Mouse (Mus musculus) small intestine, adult 2 months (tissue): ENCODE results near the gene Gm10160. TPM values are rescaled to one million over a fixed set of nuclear protein-coding genes. Genes with fewer than 3 reads are reported as not detected.
A peak's percentile ranks its signal among the peaks of the same experiment; 100 is the strongest.
"Not testable (repeated sequence)": the region's sequence is repeated elsewhere in the genome, so short reads cannot be mapped to it uniquely, and the experiment has no call there.

Source experiments
- H3K27ac ChIP-seq: fragments of 200-500 bp; 2 replicates; pipeline ENCODE4 v1.5.1; 2012; ENCODE audit warnings: low read depth, low read length, control low read depth, inconsistent platforms; ENCODE audit not compliant: insufficient read depth
- H3K27me3 ChIP-seq: fragments of 200-500 bp; 2 replicates; pipeline ENCODE4 v1.6.1; 2012; ENCODE audit warnings: mild to moderate bottlenecking, moderate library complexity, low read length, inconsistent platforms; ENCODE audit not compliant: control insufficient read depth, insufficient read depth
- H3K36me3 ChIP-seq: fragments of 200-500 bp; 2 replicates; pipeline ENCODE4 v1.6.1; 2012; ENCODE audit warnings: mild to moderate bottlenecking, low read length, control low read depth, inconsistent platforms; ENCODE audit not compliant: control insufficient read depth, insufficient read depth
- H3K4me1 ChIP-seq: fragments of 200-500 bp; 2 replicates; pipeline ENCODE4 v1.6.1; 2012; ENCODE audit warnings: low read length, inconsistent platforms, mixed read lengths; ENCODE audit not compliant: control insufficient read depth, insufficient read depth, insufficient read length
- H3K4me3 ChIP-seq: fragments of 200-500 bp; 2 replicates; pipeline ENCODE4 v1.5.1; 2012; ENCODE audit warnings: low read depth, mild to moderate bottlenecking, control low read depth, inconsistent platforms, low read length, moderate library complexity
- CTCF ChIP-seq: fragments of 200-500 bp; IDR thresholded peaks from 2 replicates; pipeline ENCODE4 v1.5.1; 2012; ENCODE audit warnings: low read depth, mild to moderate bottlenecking, control low read depth, inconsistent platforms, low read length, moderate library complexity, mixed read lengths; ENCODE audit not compliant: insufficient replicate concordance, insufficient read length; ENCODE audit errors: extremely low read depth
- POLR2A ChIP-seq: fragments of 200-500 bp; IDR thresholded peaks from 2 replicates; pipeline ENCODE4 v1.6.1; 2012; ENCODE audit warnings: low read depth, mild to moderate bottlenecking, control low read depth, inconsistent platforms, low read length, moderate library complexity
- WGBS: fragments of 180-500 bp; shearing (Covaris S2); methylation state at CpG from one replicate; pipeline ENCODE4 v1.1.7; 2018; 5-methylcytosine and 5-hydroxymethylcytosine counted together
- polyA plus RNA-seq: library from polyadenylated mRNA; depleted of rRNA; stranded (reverse); fragments of >200 nt; gene quantifications from 2 replicates; pipeline ENCODE4 v1.2.3, GENCODE M21; 2012

The Gm10160 gene
- polyA plus RNA-seq, 1 experiment: not detected

DNA sequence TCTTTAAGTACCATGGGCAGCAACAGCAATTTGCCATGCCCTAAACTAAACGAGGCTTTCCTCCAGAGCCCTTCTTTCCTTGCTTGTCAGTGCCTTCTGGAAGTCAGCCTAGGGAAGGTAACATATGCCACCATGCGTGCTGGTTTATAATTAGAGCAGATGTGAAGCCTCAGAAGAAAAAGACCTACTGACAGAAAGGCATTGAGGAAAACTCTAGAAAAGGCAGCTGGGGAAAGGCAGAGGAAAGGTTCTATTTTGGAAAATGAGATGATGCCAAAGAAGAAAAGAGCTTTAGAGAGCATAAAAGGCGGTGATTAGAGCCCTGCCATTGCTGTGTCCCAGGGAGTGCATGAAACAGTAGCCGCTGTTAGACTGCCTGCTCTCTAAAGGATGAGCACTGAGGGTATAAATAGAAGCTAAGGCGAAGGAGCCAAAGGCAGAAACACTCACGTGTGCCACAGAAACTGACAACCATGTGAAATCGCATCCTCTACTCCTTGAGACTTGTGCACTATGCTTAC is 14.9 kb downstream of the Gm10160 start:
- no peak for TF ChIP-seq POLR2A
- H3K4me1 ChIP-seq: no peaks in the 10 kb centered on the region
- H3K27ac ChIP-seq: no peak overlapping the region
- H3K36me3 ChIP-seq: no peaks in the 10 kb centered on the region
- H3K27me3 ChIP-seq: no peaks in the 10 kb centered on the region
- 72% methylated on average over 7 of the region's 7 CpGs for WGBS
- H3K4me3 ChIP-seq: no peak overlapping the region

GRCm38 (mm10) chr7:81839746-81840145 is 15.8 kb downstream of the Gm10160 start:
- Histone ChIP-seq H3K27ac (no peak overlapping the region), H3K4me3 (no peak overlapping the region), H3K27me3 (no peaks in the 10 kb centered on the region), H3K36me3 (no peaks in the 10 kb centered on the region), H3K4me1 (no peaks in the 10 kb centered on the region)
- 66% methylated on average over 6 of the region's 6 CpGs for WGBS
- TF ChIP-seq POLR2A (no peak), CTCF (no peak)

GRCm38 (mm10) chr7:81837771-81838170 is 17.8 kb downstream of the Gm10160 start:
- H3K4me3 ChIP-seq, H3K27me3 ChIP-seq, H3K36me3 ChIP-seq, H3K4me1 ChIP-seq, H3K27ac ChIP-seq: not testable (repeated sequence)
- WGBS: 87% methylated on average over 5 of the region's 5 CpGs

DNA sequence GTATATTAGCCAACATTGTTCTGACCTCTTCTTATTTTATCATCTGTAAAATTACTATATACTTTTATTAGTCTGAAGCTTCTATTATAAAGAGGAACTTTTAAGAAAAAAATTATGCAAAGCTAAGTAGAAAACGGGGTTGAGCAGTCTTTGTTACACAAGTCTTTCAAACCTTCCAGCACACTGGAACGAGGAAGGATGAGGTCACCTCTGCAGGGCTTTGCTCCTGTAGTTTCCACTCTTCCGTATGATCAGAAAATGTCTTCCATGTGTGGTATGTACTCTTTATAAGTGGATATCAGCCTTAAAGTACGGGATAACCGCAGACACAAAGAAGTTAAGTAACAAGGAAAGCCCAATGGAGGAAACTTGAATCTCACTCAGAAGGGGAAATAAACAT is 20.2 kb downstream of the Gm10160 start:
- 88% methylated on average over 5 of the region's 5 CpGs for WGBS
- no peak overlapping the region for H3K4me3 ChIP-seq

DNA sequence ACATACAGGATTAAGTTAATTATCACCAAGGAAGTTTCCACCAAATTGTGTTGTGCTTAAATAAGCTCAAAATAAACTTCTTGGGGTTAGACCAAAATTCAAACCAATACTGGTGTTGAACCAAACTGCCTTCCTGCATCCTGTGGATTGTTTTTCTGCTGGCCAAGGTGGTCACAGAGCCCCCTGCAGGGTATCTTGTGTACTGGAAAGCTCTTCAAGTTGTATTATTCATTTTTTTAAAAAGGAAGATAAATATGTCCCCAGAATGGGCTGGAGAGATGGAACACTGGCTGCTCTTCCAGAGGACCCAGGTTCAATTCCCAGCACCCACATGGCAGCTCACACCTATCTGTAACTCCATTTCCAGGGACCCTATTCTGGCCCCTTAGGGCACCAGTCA is 20.7 kb downstream of the Gm10160 start:
- no peak for TF ChIP-seq CTCF
- TF ChIP-seq POLR2A: no peak
- Histone ChIP-seq H3K27me3 (no peaks in the 10 kb centered on the region), H3K36me3 (no peaks in the 10 kb centered on the region), H3K4me1 (peaks cover 3% of the 10 kb centered on the region; the same call in 1 of the 2 replicates), H3K4me3 (no peak overlapping the region), H3K27ac (no peak overlapping the region)

More for the DNA sequence above, 20.2 kb downstream of the Gm10160 start:
- H3K4me1 ChIP-seq: no peaks in the 10 kb centered on the region
- no peak for TF ChIP-seq POLR2A
- TF ChIP-seq CTCF: no peak
- H3K36me3 ChIP-seq: no peaks in the 10 kb centered on the region
- no peak overlapping the region for H3K27ac ChIP-seq
- H3K27me3 ChIP-seq: no peaks in the 10 kb centered on the region

- H3K4me3 ChIP-seq: peak within 1 kb of the TSS; percentile 80
- H3K36me3 ChIP-seq: no peaks in the 10 kb centered on the region
- H3K27ac ChIP-seq: peak within 1 kb of the TSS; percentile 61
- under 1% methylated on average over 56 of the region's 58 CpGs for WGBS
- peaks cover 12% of the 10 kb centered on the region; the same call in 1 of the 2 replicates for H3K4me1 ChIP-seq
- H3K27me3 ChIP-seq: no peaks in the 10 kb centered on the region
- TF ChIP-seq CTCF: no peak
- TF ChIP-seq POLR2A: peak; percentile 62; the same call in 1 of the 2 replicates
These were observed 26.2 kb downstream of the Gm10160 start, which contains the start of gene Btbd1 for GRCm38 (mm10) chr7:81829379-81829894. Btbd1 (minus strand) TSS chr7:81829431.

DNA sequence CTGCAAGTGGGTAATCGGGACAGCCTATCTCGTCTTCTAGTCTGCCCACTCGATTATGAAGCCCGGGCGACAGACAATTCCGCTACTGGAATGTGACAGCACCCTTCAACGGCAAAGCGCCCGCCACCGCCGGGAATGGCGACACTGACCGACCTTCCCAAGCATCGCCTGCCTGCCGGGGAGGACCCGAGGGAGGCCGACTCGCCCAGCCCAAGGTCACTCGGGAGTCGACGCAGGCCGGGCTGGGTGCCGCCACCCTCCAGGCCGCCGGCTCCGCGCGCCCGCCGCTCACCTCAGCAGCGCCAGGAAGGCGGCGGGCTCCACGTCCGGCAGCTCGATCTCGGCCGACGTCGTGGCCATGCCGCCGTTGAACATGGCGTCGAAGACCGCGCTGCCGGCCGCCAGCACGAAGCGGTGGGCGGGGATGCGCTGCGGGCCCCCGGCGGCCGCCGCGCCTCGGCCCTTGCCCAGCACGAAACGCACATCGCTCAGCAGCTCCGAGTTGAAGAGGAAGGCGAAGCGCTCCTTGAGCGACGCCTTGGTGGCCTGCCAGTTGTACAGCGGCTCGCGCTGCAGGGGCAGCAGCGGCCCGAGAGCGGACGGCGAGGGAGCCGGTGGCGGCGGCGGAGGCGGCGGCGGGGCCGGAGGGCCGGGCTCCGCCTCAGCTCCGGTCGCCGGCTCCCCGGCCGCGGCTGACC is 26.8 kb downstream of the Gm10160 start:
- TF ChIP-seq POLR2A (no peak), CTCF (no peak)

More for the DNA sequence above, 26.8 kb downstream of the Gm10160 start:
- 1% methylated on average over 90 of the region's 91 CpGs for WGBS
- H3K27me3 ChIP-seq: no peaks in the 10 kb centered on the region
- H3K4me3 ChIP-seq: peak overlapping the region; percentile 80
- peak overlapping the region; percentile 61 for H3K27ac ChIP-seq
- peaks cover 12% of the 10 kb centered on the region; the same call in 1 of the 2 replicates for H3K4me1 ChIP-seq
- H3K36me3 ChIP-seq: no peaks in the 10 kb centered on the region
